Mouse (Mus musculus): ENCODE data around the gene Gm20605. TPM values are rescaled to one million over a fixed set of nuclear protein-coding genes. Genes with fewer than 3 reads are reported as not detected.
A peak's percentile ranks its signal among the peaks of the same experiment; 100 is the strongest.

Gm20605 gene
- total RNA-seq (2021): 7.2 and 11.6 TPM in 2 replicates
- long read RNA-seq, experiment 1, full-length matches to known transcripts: 5 of 8 reads
- long read RNA-seq, experiment 1, partial matches to known transcripts: 0 of 8 reads
- long read RNA-seq, experiment 1, other reads (novel, unspliced or antisense): 3 of 8 reads
- long read RNA-seq, experiment 2, full-length matches to known transcripts: 6 of 16 reads
- long read RNA-seq, experiment 2, partial matches to known transcripts: 2 of 16 reads
- long read RNA-seq, experiment 2, other reads (novel, unspliced or antisense): 8 of 16 reads

DNA sequence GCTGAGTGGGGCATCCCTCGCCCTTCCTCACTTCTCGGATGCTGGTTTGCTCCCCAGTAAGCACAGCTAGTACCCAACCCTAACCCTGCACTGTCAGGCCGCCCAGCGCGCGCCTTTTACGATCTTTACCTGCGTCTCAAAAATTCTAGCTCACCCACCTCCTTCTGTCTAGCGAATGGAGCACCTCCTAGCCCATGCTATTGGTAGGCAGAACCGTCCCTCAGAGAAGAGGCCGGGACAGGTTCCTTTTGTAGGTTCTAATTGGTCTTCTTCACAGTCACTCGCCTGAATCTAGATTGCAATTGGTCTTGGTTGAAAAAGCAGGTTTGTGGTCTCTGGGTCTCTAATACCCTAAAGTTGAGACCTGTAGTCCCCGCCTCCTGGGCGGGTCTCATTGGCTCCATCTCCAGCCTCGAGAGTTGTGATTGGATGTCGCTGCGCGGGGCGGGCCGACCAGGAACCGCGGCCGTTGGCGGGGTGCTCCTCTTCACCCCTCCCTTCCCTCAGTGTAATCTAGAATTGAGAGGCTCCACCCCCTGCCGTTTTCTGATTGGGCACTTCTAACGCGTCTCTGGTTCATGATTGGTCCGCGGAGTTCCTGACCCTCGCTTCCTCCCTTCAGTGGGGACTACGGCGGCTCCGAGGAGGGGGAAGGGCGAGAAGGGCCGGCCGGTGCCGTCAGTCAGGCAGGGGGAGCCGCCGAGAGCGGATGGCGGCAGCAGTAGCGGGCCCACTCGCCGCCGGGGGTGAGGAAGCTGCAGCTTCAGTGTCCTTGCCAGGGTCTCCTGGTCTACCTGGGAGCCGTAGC is at the start of gene Gm20605, which contains the start of the genes Fbxo24 and Lrch4:
Gm20605 (plus strand) TSS at position 678 of the 808 bp plus-strand sequence.
Fbxo24 (minus strand) TSS at position 505 of the 808 bp plus-strand sequence.
Lrch4 (plus strand) TSS at position 624 of the 808 bp plus-strand sequence.
- peak; percentile 99 for DNase-seq

DNA sequence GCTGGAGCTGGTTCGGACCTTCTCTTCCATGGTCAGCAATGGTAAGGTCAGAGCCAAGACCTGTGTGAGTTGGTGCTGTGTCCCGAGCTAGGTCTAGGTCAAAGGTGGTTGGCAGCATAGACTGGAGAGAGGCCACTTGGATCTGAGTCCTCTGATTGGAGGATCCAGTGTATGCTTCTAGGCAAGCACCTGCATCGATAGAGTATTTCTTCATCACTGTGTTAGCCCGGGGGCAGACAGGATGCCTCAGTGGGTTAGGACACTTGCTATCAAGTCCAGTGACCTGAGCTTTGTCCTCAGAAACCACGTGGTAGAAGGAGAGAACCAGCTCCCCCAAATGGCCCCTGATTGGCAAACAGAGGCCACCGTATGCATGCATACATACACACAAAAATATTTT is 48.7 kb upstream of the Gm20605 start:
- DNase-seq: peak; percentile 17

DNA sequence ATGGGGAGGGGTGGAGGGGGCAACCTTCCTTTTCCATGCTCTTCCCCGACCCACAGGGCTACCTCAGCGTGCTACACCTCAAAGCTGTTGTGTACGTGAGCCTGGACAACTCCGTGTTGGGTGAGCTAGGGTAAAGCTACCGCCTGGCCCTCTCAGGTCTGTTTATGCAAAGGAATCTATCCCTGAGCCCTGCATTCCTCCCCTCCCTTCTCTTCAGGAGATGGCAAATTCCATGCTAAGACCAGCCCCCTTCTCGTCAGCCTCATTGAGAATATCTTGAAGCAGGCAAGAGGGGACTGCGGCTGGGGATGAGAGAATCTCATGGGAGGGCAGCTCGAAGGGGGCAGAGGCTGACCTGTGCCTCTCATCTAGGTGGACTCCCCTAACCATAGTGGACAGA is 46.3 kb upstream of the Gm20605 start:
- no peak for DNase-seq

DNA sequence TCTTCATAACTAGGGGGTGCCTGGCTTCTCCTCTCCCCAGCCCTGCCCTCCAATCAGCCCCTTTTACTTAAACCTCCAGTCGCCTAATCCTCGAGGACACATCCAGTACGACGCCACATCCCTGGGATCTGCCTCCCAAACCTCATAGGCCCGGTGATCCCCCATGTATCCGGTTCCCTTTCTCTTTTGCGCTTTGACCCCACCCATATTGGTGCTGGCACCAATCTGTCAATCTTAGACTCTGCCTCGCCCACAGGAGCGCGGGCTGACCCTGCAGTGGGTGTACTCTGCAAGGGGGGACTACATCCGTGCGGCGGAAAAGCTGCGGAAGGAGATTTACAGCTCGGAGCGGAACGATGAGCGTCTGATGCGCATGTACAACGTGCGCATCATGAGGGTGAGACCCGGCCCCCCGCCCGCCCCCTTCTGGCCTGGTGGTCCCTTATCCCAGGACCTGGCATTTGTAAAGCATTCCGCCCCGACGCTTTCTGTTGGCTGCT is 45.3 kb upstream of the Gm20605 start:
- peak; percentile 43 for DNase-seq

DNA sequence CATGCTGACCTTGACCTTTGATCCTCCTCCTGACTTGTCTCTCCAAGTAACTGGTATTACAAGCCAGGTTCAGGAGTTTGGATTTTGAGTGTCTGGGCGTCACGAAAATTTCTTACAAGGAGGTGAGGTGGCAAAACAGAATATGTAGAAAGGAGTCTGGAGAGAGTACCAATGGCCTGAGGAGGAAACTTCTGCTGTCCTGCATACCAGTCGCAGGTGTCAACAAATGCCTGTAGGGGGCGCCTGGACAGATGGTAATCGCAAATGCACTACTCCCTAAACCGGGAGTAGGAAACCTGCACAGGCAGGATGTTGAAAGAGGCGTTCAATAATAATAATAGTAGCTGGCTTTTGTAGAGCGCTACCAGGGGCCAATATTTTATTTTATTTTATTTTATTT is 44.0 kb upstream of the Gm20605 start:
- DNase-seq: peak; percentile 86

DNA sequence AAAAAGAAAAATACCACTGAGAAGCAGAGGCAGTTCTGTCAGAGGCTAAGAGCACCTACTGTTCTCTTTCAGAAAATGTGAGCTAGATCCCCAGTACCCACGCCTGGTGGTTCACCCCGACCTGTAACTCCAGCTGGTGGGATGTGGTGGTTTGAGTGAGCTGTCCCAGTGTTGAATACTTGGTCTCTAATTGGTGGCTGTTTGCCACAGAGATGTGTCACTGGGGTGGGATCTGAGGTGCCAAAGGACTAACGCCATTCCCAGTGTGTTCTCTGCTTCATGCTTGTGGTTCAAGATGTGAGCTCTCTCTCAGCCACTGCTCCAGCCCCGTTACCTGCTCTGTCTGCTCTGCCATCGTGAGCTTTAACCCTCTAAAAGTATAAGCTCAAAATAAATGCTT is 38.5 kb upstream of the Gm20605 start:
- no peak for DNase-seq

DNA sequence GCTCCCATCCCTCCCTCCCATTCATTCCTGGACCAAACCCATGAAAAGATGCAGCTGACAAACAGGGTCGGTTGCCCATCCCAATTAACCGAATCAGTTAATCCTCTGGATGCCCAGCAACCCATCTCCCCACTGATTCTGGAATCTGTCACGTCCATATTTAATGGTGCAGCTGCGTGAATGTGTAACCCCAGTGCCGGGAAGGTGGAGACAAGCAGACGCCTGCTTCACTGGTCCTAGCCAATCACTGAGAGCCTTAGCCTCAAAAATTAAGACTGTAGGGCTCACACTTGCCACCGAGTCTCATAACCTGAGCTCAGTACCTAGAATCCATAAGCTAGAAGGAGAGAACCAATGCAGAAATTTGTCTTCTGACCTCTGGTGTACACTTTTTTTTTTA is 33.1 kb upstream of the Gm20605 start:
- DNase-seq: no peak

DNA sequence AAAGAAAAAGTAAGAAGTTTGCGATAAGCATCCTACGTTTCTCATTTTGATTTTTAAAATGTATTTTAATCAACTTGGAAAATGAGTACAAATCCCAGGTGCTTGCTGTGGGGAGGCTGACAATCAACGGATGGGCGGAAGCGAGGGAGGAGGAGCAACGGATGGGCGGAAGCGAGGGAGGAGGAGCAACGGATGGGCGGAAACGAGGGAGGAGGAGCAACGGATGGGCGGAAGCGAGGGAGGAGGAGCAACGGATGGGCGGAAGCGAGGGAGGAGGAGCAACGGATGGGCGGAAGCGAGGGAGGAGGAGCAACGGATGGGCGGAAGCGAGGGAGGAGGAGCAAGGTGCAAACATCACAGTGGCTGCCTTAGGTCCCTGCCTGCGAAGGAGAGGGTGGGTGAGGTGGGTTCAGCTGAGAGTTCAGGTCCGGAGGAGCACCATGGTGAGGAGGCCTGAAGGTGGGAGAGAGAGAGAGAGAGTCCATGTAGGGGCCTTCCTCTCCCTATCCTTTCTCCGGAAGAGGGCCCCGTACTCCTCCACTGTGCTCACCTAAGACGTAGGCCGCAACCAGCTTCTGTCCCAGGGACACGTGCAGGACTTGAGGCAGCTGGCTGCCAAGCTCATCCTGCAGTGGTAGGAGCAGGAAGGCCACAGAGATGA is 32.2 kb upstream of the Gm20605 start:
- peak; percentile 33 for DNase-seq

DNA sequence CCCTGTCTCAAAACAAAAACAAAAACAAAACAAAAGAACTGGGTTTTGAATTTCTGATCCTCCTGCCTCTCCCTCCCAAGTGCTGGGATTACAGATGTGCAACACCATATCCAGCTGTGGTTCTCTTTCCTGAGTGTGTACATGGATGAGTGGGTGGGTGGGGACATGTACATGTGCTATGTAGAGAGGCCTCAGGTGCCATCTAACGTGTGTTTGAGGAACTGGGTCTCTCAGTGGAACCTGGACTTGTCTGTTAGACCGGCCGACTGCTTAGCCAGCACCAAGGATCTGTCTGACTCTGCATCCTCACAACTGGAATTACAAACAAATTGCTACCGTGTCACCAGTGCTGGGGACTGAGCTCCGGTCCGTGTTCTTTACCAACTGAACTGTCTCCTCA is 31.4 kb upstream of the Gm20605 start:
- DNase-seq: no peak

DNA sequence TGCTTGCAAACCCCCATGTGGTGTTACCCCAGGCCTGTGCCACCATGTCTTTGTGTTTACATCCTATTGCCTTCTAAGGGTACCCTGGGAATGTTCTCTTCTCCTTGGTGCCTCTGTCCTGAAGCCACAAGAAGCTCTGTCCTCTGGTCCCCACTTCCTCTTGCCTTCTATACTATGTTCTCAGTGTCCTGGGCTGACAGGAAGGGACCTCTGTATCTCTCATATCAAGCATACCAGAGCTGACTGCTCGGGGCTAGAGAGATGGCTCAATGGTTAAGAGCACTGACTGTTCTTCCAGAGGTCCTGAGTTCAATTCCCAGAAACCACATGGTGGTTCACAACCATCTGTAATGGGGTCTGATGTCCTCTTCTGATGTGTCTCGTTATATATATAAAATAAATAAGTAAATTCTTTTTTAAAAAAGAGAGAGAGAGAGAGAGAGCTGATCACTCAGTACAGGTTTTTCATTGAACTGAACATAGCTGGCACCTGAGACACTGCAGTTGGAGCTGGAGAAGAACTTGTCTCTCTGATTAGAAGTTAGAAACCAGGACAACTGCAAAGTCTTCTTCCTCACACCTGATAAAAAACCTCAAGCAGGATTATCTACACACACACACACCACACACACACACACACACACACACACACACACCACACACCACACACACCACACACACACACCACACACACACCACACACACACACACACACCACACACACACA is 30.7 kb upstream of the Gm20605 start:
- DNase-seq: no peak

DNA sequence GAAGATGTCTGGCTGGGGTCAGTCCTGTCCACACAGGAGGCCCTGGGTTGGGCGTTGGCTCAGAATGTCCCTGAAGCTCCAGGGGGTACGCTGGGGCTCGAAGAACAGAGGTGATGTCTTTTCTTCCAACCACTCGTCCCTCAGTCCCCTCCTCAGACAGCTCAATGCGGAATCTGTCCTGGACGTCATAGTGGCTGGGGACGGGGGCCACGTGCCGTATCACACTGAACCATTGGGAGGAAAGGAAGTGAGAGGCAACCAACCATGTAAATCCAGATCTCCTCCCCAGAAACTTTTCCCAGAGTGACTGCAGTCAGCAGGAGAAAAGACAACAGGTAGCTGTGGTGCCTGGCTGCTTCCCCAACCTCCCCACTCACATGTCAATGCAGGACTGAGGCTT is 29.4 kb upstream of the Gm20605 start:
- no peak for DNase-seq

DNA sequence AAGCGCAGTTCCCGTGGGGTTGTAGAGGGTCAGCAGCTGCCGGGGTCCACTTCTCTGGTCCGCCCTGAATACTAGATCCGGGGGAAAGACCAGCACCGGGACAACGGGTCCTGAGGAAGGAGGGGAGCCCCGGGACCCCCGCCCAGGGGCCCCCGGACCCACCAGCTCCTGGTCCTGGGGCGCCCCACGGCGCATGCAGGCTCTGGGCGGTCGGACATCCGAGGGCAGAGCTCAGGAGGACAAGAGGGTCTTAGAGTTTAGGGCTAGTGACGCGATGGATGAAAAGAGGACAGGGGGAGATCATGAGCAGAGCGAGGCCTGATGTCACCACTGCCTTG is 28.7 kb upstream of the Gm20605 start:
- DNase-seq: no peak

DNA sequence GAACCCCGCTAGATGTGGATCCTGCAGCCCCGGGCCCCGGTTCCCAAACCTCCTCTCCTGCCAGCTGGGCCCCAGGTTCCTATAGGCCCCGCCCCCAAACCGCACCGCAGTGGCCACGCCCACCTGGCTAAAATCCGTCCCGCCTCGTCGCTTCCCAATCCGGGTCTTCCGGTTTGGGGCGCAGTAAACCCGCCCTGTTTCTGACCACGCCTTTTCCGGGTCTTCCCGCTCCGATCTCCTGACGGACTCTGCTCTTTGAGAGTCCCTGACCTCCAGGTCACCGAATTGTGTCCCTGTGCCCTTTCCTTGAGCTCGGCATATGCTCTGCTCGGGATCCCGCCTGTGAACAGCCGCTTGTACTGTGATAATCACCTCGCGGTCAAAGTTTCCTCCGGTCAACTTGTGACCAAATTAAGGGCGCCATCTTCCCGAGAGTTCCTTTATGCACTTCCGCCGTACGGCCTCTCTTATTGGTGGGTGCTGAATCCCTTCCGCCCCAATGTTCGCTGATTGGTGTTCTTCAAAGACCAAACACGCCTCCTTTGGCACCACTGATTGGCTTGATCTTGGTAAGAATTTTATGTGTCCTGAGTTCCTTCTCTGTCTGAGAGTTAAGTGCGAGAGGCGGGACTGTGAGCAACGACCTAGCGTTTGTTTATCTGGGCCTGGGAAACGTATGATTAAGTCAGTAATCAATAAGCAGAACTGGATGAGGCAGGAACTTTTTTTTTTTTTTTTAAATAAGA is 28.2 kb upstream of the Gm20605 start, which contains the start of gene Mospd3:
Mospd3 (minus strand) TSS at position 440 of the 746 bp plus-strand sequence.
- peak; percentile 98 for DNase-seq

DNA sequence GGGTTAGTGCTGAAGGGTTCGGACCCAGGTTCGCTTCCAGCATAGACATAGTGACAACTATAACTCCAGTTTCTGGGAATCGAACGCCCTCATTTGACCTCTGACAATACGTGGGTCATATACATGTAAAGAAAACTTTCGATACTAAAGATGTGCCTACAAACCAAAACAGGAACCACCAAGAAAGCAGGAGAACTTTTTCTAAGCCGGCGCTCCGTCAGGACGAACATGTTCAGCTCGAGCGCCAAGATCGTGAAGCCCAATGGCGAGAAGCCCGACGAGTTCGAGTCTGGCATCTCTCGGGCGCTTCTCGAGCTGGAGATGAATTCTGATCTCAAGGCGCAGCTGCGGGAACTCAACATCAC is 27.6 kb upstream of the Gm20605 start:
- peak; percentile 49 for DNase-seq

DNA sequence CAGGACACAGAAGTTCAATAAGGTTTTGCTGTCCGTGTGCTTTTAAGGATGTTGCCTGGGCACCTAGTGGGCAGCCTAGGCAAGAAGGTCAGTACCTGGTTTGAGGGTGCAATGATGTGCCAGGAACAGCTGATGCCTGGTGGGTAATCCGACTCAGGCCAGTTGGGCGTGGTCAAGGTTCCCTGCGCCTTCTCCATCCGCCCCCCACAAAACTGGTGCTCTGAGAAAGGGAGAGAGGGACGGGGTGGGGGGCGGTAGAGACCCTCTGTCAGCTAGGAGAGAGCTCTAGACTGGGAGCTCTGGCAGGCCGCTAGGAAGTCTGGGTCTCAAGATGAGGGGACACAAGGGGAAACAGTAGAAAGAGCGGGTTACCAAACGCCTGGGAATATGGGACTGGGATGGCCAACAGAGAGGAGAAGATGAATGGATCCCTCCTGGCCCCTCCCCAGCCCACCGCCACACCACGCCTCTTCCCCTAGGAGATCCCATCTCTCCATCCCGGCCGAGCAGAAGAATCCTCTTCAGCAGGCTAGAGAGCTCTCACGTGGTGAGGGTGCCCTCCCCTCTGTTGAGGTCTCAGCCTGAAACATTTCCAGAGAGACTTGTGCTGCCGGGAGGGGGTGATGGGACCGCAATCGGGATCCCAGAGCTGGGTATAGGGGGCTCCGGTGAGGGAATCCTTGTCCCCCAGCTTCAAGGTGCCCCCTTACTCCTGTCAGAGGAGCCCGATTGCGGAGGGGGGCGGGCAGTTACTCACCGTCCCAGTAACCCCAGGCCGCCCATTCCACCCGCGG is 20.9 kb upstream of the Gm20605 start:
- no peak for DNase-seq

DNA sequence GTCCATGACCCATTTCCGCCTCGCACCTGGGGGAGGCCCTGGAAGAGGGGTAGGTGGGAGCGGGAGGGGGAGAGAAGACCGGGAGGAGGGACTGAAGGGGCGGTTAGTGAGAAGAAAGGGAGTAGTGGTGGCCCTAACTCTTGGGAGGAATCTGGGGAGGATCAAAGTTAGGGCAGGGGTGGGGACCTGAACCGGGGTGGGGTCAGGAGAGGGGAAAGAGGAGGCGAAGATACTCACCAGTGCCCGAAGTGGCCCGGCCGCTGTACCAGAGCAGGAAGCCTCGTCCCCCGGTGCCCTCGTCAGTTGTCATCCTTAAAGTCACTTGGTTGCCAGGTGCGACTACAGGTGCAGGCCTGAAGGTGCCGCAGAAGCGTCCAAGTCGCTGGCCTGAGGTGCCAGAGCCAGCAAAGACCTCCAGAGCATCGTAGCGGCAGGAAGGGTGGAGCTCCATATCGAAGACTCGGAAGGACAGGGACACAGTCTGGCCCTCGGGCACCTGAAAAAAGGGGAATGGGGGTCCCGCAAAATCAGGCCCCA is 20.3 kb upstream of the Gm20605 start:
- no peak for DNase-seq

DNA sequence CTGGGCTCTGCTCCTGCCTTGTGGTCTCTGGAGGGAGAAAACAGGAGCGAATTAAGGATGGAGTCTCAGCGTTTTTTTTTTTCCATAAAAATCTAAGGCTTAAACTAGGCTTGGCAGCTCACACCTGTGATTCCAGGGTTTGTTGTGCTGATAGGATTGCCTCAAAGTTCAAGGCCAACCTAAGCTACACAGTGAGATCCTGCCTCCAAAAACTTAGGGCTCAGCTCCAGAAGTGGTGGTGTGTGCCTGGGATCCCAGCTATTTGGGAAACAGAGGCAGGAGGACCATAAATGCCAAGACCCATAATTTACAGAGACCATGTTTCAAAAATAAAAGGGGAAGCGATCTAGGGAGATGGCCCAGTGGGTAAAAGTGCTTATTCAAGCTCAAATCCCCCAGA is 19.7 kb upstream of the Gm20605 start:
- DNase-seq: no peak

DNA sequence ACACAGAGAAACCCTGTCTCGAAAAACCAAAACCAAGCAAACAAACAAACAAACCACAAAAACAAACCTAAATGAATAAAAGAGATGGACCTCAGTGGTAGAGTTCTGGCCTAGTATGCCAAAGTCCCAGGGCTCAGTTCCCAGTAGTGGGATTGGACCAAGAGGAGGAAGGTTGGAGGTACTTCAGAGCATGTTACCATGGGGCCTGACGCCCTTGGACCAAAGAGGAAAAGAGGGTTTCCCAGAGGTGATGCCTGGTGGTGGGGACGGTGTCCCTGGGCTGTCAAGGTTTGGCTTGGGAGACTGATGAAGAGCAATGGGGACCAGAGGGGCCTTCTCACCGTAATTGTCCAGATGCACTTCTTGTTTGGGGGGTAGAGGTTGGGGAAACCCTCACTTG is 18.9 kb upstream of the Gm20605 start:
- DNase-seq: no peak

DNA sequence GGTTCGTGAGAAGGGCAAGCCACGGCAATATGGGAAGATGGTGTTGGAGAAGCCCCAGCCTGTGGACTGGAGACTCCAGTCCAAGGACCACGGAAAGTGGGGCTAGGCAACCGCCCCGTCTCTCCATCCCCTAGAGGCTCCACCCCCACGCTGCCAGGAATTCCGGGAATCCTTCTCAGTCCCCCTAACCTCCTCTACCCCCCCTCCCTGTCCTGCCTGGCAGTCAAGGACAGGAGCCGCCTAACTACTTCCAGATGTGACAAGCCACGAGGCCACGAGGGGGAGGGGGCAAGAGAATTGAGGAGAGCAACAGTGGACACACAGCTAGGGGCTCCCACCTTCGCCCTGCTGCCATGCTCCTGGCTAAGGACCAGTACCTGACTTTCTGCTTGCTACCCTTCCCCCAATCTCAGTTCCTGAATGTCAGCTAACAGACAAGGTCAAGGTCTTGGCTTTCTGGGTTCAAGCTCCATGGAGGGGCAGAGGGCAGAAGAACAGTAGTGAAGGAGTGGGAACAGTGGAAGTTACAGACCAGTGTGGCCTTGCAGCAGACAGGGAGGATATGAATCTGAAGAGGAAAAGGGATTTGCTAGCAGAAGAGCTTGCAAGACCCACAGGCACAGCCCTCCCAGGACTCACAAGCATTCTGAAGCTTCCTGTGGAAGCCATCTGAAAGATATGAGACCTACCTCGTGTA is 18.3 kb upstream of the Gm20605 start:
- peak; percentile 90 for DNase-seq

DNA sequence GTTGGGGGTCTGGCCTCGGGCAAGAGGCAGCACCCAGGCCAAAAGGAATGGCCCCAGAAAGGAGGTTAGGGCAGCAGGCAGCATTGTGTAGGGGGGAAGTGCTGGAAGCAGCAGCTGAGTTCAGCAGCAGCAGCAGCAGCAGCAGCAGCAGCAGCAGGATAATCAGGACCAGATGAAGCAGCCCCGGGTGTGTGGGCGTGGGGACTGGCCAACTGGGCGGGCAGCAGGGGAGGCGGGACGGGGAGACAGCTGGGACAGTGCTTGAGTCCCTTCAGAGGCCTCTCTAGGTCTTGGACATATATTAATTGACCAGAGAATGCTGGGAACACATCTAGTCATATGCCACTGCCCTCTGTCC is 17.8 kb upstream of the Gm20605 start:
- peak; percentile 88 for DNase-seq
